Mouse (Mus musculus): ENCODE measurements around the gene Cachd1. TPM values are rescaled to one million over a fixed set of nuclear protein-coding genes. Genes with fewer than 3 reads are reported as not detected.

Cachd1 gene
- polyA plus RNA-seq, 1 experiment from 2014 or later: 15.2 TPM

DNA sequence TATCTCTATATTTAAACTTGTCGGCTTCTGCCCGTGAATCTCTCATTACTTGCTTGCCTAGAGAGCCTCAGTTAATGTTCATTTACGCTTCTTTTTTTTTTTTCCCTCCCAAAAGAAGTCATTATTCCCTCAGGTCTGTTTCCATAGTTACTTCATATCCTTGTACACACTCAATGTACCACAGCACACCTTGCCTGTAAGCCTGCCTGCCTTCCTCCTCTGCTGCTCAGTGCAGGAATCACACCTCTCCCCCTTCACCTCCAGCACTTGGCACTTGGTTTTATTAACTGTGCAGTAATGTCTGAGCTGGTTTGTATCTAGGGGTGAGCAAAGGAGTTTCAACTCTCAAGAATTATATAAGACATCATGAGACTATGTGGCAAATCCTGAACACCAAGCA lies 121.5 kb downstream of the Cachd1 start:
- WGBS: 87% methylated on average over 3 of the region's 3 CpGs
- ATAC-seq: peak; percentile 63; the same call in 1 of the 2 replicates
- H3K4me3 ChIP-seq (replicated peaks; ENCODE audit: low read length): no peak overlapping the region
- no peak overlapping the region for H3K27ac ChIP-seq (ENCODE audit: low read length)
- H3K9ac ChIP-seq (replicated peaks; ENCODE audit: low read depth, low read length): no peak overlapping the region
- 0 out of 2 replicates have a peak, but pooled peaks cover 4% of the 10 kb centered on the region for H3K4me1 ChIP-seq (replicated peaks; ENCODE audit: control insufficient read depth, insufficient read depth, low read length)
- H3K4me2 ChIP-seq (ENCODE audit: low read length): no peak overlapping the region
- no peaks in the 10 kb centered on the region for H3K36me3 ChIP-seq (ENCODE audit: control insufficient read depth, insufficient read depth)
- H3K9me3 ChIP-seq (ENCODE audit: control insufficient read depth, low read length): no peaks in the 10 kb centered on the region
- no peaks in the 10 kb centered on the region for H3K27me3 ChIP-seq (replicated peaks; ENCODE audit: control insufficient read depth, insufficient read depth, low read length)

DNA sequence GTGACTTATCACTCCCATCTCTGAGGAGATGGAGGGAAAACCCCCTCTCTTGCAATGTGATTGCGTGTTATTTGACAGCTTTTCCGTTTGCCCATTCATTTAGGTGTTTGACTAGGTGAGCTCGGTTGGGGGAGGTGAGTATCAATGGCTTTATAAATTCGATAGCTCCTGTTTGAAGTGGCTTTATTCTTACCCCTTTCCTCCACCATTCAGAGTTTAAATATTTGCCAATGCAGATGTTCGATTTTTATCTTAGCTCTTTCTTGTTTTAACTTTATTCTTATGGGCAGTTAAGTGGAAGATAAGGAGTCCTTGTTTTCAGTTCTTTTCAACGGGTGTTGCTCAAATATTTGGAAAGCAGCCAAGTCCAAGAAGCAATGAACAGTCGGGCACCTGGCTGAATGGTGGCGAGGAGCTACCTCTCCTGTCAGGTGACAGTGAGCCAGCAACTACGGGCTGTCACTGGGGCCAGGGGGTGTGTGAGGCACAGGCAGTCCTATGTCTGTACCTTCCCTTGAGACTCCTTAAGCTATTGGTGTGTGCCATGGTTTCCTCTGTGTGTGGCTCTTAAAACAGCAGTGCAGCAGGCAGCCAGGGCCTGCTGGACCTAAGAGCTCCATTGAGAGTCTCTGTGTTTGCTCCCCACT lies 133.3 kb downstream of the Cachd1 start:
- H3K9ac ChIP-seq (replicated peaks; ENCODE audit: low read depth, low read length): no peak overlapping the region
- 27% methylated on average over 9 of the region's 9 CpGs for WGBS

DNA sequence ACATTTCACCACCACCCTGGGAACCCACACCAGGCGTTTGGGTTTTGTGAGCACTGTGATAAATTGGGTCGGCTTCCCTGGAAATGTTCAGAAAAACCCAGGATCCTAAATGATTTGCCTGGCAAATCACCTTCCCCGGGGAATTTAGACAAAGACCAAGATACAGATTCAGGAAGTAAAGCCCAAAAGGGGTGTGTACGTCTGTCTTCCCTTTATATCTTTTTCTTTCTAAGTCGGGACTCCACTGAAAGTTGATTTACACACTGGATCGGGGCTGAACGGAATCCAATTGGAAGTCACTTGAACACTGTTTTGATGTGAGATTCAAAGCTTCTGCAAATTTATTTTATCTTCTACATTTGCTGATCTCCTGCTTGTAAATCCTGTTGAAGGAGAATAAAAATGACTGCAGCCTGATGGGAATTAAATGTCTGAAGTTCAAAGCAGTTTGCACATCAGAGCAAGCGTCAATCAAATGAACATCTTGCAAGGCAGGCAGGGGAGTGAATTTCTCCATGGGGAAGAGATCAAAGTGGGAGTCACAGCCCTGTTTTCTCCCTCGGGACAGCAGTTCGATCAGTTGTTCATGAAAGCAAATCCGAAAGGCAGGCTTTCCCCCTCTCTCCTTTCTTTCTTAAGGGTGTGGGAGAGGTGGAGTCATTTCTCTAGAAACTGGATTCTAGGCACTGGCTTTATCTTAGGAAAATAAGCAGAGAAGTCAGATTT lies 134.3 kb downstream of the Cachd1 start:
- no peak overlapping the region for H3K4me3 ChIP-seq (replicated peaks; ENCODE audit: low read length)
- no peaks in the 10 kb centered on the region for H3K27me3 ChIP-seq (replicated peaks; ENCODE audit: control insufficient read depth, insufficient read depth, low read length)
- H3K9me3 ChIP-seq (ENCODE audit: control insufficient read depth, low read length): no peaks in the 10 kb centered on the region
- H3K9ac ChIP-seq (replicated peaks; ENCODE audit: low read depth, low read length): peak overlapping the region; percentile 26; the same call in 1 of the 2 replicates
- H3K27ac ChIP-seq (ENCODE audit: low read length): no peak overlapping the region
- peaks cover 52% of the 10 kb centered on the region for H3K4me1 ChIP-seq (replicated peaks; ENCODE audit: control insufficient read depth, insufficient read depth, low read length)
- peak overlapping the region; percentile 16; the same call in 1 of the 2 replicates for H3K4me2 ChIP-seq (ENCODE audit: low read length)
- ATAC-seq: no peak
- no peaks in the 10 kb centered on the region for H3K36me3 ChIP-seq (ENCODE audit: control insufficient read depth, insufficient read depth)
- 15% methylated on average over 11 of the region's 11 CpGs for WGBS

More for the DNA sequence above, 133.3 kb downstream of the Cachd1 start:
- Histone ChIP-seq H3K36me3 (ENCODE audit: control insufficient read depth, insufficient read depth) (no peaks in the 10 kb centered on the region), H3K4me1 (replicated peaks; ENCODE audit: control insufficient read depth, insufficient read depth, low read length) (peaks cover 49% of the 10 kb centered on the region), H3K9me3 (ENCODE audit: control insufficient read depth, low read length) (no peaks in the 10 kb centered on the region), H3K27me3 (replicated peaks; ENCODE audit: control insufficient read depth, insufficient read depth, low read length) (no peaks in the 10 kb centered on the region), H3K4me2 (ENCODE audit: low read length) (no peak overlapping the region), H3K4me3 (replicated peaks; ENCODE audit: low read length) (no peak overlapping the region), H3K27ac (ENCODE audit: low read length) (peak overlapping the region; percentile 14; the same call in 1 of the 2 replicates)
- peak; percentile 24; the same call in 1 of the 2 replicates for ATAC-seq

DNA sequence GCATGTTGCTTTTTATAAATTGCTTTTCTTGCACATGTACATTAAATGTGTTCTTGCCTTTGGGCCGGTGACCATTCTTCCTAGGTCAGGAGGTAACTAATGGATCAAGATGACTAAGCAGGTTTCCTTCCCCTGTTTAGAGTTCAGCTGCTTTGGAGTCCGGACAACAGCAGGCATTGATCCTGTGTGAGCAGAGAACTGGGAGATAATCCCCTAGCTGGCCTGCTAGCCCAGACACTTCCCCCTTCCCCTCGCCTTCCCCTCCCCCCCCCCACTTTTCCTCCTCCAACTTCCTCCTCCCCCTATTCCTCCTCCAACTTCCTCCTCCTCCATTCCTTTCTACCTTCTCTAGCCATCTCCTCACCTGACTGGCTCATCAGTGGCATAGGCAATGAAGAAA lies 135.2 kb downstream of the Cachd1 start:
- peaks cover 52% of the 10 kb centered on the region for H3K4me1 ChIP-seq (replicated peaks; ENCODE audit: control insufficient read depth, insufficient read depth, low read length)
- H3K27ac ChIP-seq (ENCODE audit: low read length): no peak overlapping the region

DNA sequence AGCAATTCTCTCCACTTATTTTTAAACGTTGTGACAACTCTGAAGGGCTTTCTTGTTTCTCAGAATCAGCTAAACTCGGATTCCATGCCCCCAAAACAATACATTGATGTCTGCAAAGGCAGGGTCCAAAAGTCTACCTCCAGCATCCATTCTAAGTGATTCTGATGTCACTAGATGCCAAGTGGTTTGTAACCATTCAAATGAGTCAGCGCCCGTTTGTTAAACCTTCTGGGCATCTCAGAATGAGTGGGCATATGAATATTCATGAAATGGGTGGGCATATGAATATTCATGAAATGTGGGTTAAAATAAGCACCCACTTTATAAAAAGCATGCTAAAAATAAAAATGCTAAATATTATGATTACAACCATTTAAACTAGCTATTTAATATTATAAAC lies 137.2 kb downstream of the Cachd1 start:
- peaks cover 47% of the 10 kb centered on the region for H3K4me1 ChIP-seq (replicated peaks; ENCODE audit: control insufficient read depth, insufficient read depth, low read length)
- no peaks in the 10 kb centered on the region for H3K27me3 ChIP-seq (replicated peaks; ENCODE audit: control insufficient read depth, insufficient read depth, low read length)
- H3K4me3 ChIP-seq (replicated peaks; ENCODE audit: low read length): no peak overlapping the region
- ATAC-seq: peak; percentile 65
- no peak overlapping the region for H3K9ac ChIP-seq (replicated peaks; ENCODE audit: low read depth, low read length)
- H3K9me3 ChIP-seq (ENCODE audit: control insufficient read depth, low read length): no peaks in the 10 kb centered on the region
- no peak overlapping the region for H3K27ac ChIP-seq (ENCODE audit: low read length)
- H3K4me2 ChIP-seq (ENCODE audit: low read length): no peak overlapping the region
- 13% methylated on average over 4 of the region's 4 CpGs for WGBS
- no peaks in the 10 kb centered on the region for H3K36me3 ChIP-seq (ENCODE audit: control insufficient read depth, insufficient read depth)

More for the DNA sequence above, 135.2 kb downstream of the Cachd1 start:
- ATAC-seq: no peak
- no peaks in the 10 kb centered on the region for H3K36me3 ChIP-seq (ENCODE audit: control insufficient read depth, insufficient read depth)
- no peak overlapping the region for H3K4me3 ChIP-seq (replicated peaks; ENCODE audit: low read length)
- 27% methylated on average over 2 of the region's 3 CpGs for WGBS
- no peaks in the 10 kb centered on the region for H3K27me3 ChIP-seq (replicated peaks; ENCODE audit: control insufficient read depth, insufficient read depth, low read length)
- H3K9ac ChIP-seq (replicated peaks; ENCODE audit: low read depth, low read length): no peak overlapping the region
- H3K9me3 ChIP-seq (ENCODE audit: control insufficient read depth, low read length): no peaks in the 10 kb centered on the region
- H3K4me2 ChIP-seq (ENCODE audit: low read length): no peak overlapping the region

DNA sequence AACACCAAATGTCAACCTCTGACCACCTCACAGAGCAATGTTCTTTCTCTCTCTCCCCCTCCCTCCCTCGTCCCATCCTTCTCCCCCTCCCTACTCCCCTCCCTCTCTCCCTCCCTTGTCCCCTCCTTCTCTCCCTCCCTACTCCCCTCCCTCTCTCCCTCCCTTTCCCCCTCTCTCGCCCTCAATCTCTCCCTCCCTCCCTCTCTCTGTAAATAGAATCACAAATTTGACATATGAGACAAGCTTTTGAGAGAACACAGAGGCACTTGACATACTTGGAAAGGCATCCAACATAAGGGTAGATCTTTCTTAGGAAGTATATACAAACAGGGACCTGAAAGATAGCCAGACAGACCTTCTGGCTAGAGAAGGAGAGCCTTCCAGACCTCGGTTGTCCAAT lies 138.1 kb downstream of the Cachd1 start:
- 0 out of 2 replicates have a peak, but pooled peaks have one; percentile 12 for ATAC-seq
- H3K9ac ChIP-seq (replicated peaks; ENCODE audit: low read depth, low read length): no peak overlapping the region
- H3K36me3 ChIP-seq (ENCODE audit: control insufficient read depth, insufficient read depth): no peaks in the 10 kb centered on the region
- H3K9me3 ChIP-seq (ENCODE audit: control insufficient read depth, low read length): no peaks in the 10 kb centered on the region
- no peak overlapping the region for H3K27ac ChIP-seq (ENCODE audit: low read length)
- H3K4me3 ChIP-seq (replicated peaks; ENCODE audit: low read length): no peak overlapping the region
- no peak overlapping the region for H3K4me2 ChIP-seq (ENCODE audit: low read length)
- H3K27me3 ChIP-seq (replicated peaks; ENCODE audit: control insufficient read depth, insufficient read depth, low read length): no peaks in the 10 kb centered on the region
- 38% methylated on average over 3 of the region's 3 CpGs for WGBS
- H3K4me1 ChIP-seq (replicated peaks; ENCODE audit: control insufficient read depth, insufficient read depth, low read length): peaks cover 45% of the 10 kb centered on the region

DNA sequence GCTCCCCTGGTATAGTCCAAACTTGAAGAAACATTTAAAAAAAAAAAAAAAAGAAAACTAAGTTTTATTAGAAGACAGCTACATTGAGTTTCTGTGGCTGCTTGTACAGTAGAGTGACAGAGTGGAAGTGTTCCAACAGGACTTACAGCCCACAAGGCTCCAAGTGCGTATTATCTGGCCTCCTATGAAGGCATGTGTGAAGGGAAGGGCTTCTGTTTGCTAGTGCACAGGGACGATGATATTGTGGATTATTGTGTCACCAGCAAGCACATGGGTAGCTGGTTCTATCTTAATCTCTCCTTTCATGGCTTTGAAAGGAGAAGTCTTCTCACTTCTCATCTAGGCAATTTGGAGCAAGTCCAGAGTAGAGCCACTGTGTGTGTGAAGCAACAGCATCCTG lies 138.6 kb downstream of the Cachd1 start:
- no peak overlapping the region for H3K4me2 ChIP-seq (ENCODE audit: low read length)
- no peak for ATAC-seq
- peaks cover 39% of the 10 kb centered on the region for H3K4me1 ChIP-seq (replicated peaks; ENCODE audit: control insufficient read depth, insufficient read depth, low read length)
- no peak overlapping the region for H3K27ac ChIP-seq (ENCODE audit: low read length)
- no peaks in the 10 kb centered on the region for H3K27me3 ChIP-seq (replicated peaks; ENCODE audit: control insufficient read depth, insufficient read depth, low read length)
- WGBS: 43% methylated on average over 2 of the region's 2 CpGs
- H3K4me3 ChIP-seq (replicated peaks; ENCODE audit: low read length): no peak overlapping the region
- H3K36me3 ChIP-seq (ENCODE audit: control insufficient read depth, insufficient read depth): no peaks in the 10 kb centered on the region
- no peaks in the 10 kb centered on the region for H3K9me3 ChIP-seq (ENCODE audit: control insufficient read depth, low read length)
- H3K9ac ChIP-seq (replicated peaks; ENCODE audit: low read depth, low read length): no peak overlapping the region

DNA sequence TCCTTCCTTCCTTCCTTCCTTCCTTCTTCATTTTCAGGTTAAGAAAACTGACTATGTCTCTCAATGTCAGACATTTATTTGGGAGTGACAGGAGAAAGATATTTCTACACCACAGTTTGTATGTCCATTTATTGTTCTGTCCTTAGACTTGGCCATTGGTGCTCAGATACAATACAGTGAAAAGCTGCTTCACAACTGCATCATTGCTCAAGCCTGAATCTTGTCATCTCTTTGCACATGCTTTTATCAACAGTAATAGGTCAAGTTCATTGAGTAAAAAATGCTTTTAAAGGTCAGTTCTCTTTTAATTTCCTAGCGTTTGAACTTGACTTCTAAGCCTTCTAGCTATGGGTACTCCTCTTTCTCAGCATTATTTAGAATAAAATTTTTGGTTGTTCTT lies 141.0 kb downstream of the Cachd1 start:
- Histone ChIP-seq H3K4me3 (replicated peaks; ENCODE audit: low read length) (no peak overlapping the region), H3K9me3 (ENCODE audit: control insufficient read depth, low read length) (no peaks in the 10 kb centered on the region), H3K9ac (replicated peaks; ENCODE audit: low read depth, low read length) (no peak overlapping the region), H3K27ac (ENCODE audit: low read length) (no peak overlapping the region), H3K4me1 (replicated peaks; ENCODE audit: control insufficient read depth, insufficient read depth, low read length) (peaks cover 28% of the 10 kb centered on the region), H3K4me2 (ENCODE audit: low read length) (no peak overlapping the region), H3K27me3 (replicated peaks; ENCODE audit: control insufficient read depth, insufficient read depth, low read length) (no peaks in the 10 kb centered on the region), H3K36me3 (ENCODE audit: control insufficient read depth, insufficient read depth) (no peaks in the 10 kb centered on the region)
- 87% methylated on average over 1 of the region's 1 CpGs for WGBS
- ATAC-seq: no peak

DNA sequence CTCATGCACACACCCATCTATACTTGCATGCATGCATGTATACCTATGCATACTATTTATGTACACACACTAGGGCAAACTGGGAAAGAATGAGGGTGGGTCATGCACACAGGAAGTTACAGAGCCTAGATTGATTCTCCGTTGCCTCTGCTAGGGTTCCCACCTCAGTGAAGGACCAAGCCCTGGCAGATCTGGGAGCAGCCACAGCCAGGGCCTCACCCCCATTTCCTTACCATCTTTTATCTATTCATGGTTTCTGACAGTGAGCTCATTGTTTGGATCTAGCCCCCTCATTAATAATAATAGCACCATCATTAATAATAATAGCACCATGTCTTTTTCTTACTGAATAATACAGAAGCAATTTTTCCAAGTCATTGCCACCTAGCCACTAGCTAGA lies 143.9 kb downstream of the Cachd1 start:
- no peak overlapping the region for H3K4me3 ChIP-seq (replicated peaks; ENCODE audit: low read length)
- no peak overlapping the region for H3K9ac ChIP-seq (replicated peaks; ENCODE audit: low read depth, low read length)
- no peaks in the 10 kb centered on the region for H3K36me3 ChIP-seq (ENCODE audit: control insufficient read depth, insufficient read depth)
- H3K4me1 ChIP-seq (replicated peaks; ENCODE audit: control insufficient read depth, insufficient read depth, low read length): peaks cover 5% of the 10 kb centered on the region; the same call in 1 of the 2 replicates
- no peaks in the 10 kb centered on the region for H3K27me3 ChIP-seq (replicated peaks; ENCODE audit: control insufficient read depth, insufficient read depth, low read length)
- WGBS: 21% methylated on average over 1 of the region's 1 CpGs
- no peak overlapping the region for H3K27ac ChIP-seq (ENCODE audit: low read length)
- no peaks in the 10 kb centered on the region for H3K9me3 ChIP-seq (ENCODE audit: control insufficient read depth, low read length)
- ATAC-seq: no peak
- H3K4me2 ChIP-seq (ENCODE audit: low read length): no peak overlapping the region
